Mouse (Mus musculus) cortical plate, adult 2 months (tissue): Measurements from ENCODE around the gene Parn.

Experiments used
- CTCF ChIP-seq: fragments of 200-500 bp; IDR thresholded peaks from 2 replicates; pipeline ENCODE4 v1.5.1; 2011; ENCODE audit warnings: mild to moderate bottlenecking, control low read depth, low read length; ENCODE audit not compliant: insufficient read depth; ENCODE audit errors: extremely low read depth
- POLR2A ChIP-seq: fragments of 200-500 bp; IDR thresholded peaks from 2 replicates; pipeline ENCODE4 v1.6.1; 2011; ENCODE audit warnings: mild to moderate bottlenecking, low read length, control low read depth; ENCODE audit not compliant: insufficient read depth; ENCODE audit errors: extremely low read depth

DNA sequence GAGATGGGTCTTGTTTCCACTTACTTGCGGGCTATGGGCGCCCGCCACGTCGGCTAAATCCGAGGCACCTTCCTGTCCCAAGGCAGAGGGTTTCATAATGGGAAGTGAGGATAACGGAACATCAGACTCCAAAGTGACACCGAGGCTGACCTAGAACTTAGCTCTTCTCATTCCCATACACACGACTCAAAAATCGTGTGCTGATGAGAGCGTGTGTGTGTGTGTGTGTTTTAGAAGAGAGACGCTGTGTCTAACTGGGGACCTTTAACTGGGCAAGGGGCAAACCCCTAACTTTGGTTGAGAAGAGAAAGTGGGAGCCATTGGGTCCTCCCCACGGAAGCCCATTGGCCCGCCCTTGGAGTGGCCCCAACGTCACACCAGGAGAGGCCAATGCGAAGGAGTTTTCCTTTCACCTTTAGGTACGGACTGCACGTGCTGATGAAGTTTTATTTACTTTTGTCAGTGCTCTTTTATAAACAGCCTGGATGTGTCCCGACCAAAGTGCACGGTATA lies 4.5 kb upstream of the Parn start:
- no peak for TF ChIP-seq POLR2A
- TF ChIP-seq CTCF = no peak
